Mouse (Mus musculus): ENCODE measurements around the gene Kif18b. TPM values are rescaled to one million over a fixed set of nuclear protein-coding genes. Genes with fewer than 3 reads are reported as not detected.

The Kif18b gene
- polyA plus RNA-seq, 1 experiment: 5.0 TPM

DNA sequence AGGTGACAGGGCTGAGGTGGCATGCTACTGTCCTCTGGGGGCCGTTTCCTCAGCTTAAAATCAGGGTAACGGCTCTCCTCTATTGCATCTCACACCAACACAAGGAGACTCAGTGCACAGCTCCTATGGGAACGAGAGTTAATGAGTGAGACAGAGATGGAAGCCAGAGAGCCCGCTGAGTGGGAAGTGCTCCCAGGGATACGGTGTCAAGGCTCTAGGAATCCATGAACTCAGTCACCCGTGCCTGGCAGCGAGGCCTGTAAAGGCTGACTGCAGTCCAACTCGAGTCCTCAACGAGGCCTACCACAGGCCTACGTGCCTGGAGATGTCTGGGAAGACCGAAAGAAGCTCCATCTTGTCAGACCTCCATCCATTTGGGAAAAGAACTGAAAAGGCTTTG is 66.0 kb downstream of the Kif18b start:
- H3K4me1 ChIP-seq (ENCODE audit: control insufficient read depth, insufficient read depth, insufficient read length, low read length): no peaks in the 10 kb centered on the region
- peaks cover 53% of the 10 kb centered on the region for H3K36me3 ChIP-seq (ENCODE audit: control insufficient read depth, insufficient read depth, low read length)
- H3K4me3 ChIP-seq (ENCODE audit: low read depth, low read length): no peak overlapping the region
- no peak overlapping the region for H3K27ac ChIP-seq (ENCODE audit: insufficient read depth, low read depth, low read length)
- 96% methylated on average over 11 of the region's 11 CpGs for WGBS
- TF ChIP-seq POLR2A (IDR thresholded peaks at IDR 0.05; ENCODE audit: low read depth, low read length) (no peak), CTCF (IDR thresholded peaks at IDR 0.05; ENCODE audit: extremely low read depth, insufficient read length, insufficient replicate concordance, low read depth, low read length) (no peak)
- H3K27me3 ChIP-seq (ENCODE audit: control insufficient read depth, insufficient read depth, low read length): no peaks in the 10 kb centered on the region

DNA sequence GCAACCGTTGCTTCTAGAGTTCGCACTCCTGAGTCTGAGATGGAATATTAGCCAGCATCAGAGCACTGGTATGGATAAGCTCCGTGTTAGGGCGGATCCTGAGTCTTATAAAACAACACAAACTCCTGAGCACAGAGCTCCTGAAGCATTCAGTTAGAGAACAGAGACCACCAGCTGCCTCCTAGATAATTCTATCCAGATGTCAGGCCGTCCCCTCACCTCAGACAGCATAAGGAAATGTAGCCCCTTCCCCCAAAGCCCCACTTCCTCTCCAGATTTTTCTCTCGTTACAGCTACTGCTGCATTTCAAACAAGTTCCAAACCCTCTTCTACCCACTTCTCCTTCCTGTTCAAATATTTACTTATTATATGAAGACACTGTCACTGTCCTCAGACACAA is 69.0 kb downstream of the Kif18b start:
- Histone ChIP-seq H3K27me3 (ENCODE audit: control insufficient read depth, insufficient read depth, low read length) (no peaks in the 10 kb centered on the region), H3K4me3 (ENCODE audit: low read depth, low read length) (no peak overlapping the region), H3K4me1 (ENCODE audit: control insufficient read depth, insufficient read depth, insufficient read length, low read length) (no peaks in the 10 kb centered on the region), H3K27ac (ENCODE audit: insufficient read depth, low read depth, low read length) (no peak overlapping the region), H3K36me3 (ENCODE audit: control insufficient read depth, insufficient read depth, low read length) (peaks cover 46% of the 10 kb centered on the region)
- WGBS: 92% methylated on average over 6 of the region's 6 CpGs
- TF ChIP-seq CTCF (IDR thresholded peaks at IDR 0.05; ENCODE audit: extremely low read depth, insufficient read length, insufficient replicate concordance, low read depth, low read length) (no peak), POLR2A (IDR thresholded peaks at IDR 0.05; ENCODE audit: low read depth, low read length) (no peak)

Other genes with a start within 250 kb of the Kif18b start
- gene Ccdc43, start 227.3 kb downstream of the Kif18b start, polyA plus RNA-seq (2012; rRNA removed): 1.4 and 2.5 TPM in 2 replicates
- gene Adam11, start 163.7 kb downstream of the Kif18b start, polyA plus RNA-seq (2012; rRNA removed): 3.1 TPM in 2 replicates
- 0.70 and 1.4 TPM in 2 replicates for gene Gjc1, start 105.4 kb downstream of the Kif18b start, polyA plus RNA-seq (2012; rRNA removed)
- gene Higd1b, start 89.3 kb downstream of the Kif18b start, polyA plus RNA-seq (2012; rRNA removed): 0.34 TPM in 1 of 2 replicates, not detected in the other
- gene Eftud2, start 44.1 kb downstream of the Kif18b start, polyA plus RNA-seq (2012; rRNA removed): 30.7 and 57.1 TPM in 2 replicates
- not detected in 2 replicates for gene Ccdc103, start 43.9 kb downstream of the Kif18b start, polyA plus RNA-seq (2012; rRNA removed)
- gene Fam187a, start 40.0 kb downstream of the Kif18b start, polyA plus RNA-seq (2012; rRNA removed): not detected in 2 replicates
- gene Gfap, start 24.2 kb downstream of the Kif18b start, polyA plus RNA-seq (2012; rRNA removed): 0.30 and 0.65 TPM in 2 replicates
- gene C1ql1, start 21.6 kb upstream of the Kif18b start, polyA plus RNA-seq (2012; rRNA removed): 0.29 and 0.70 TPM in 2 replicates
- gene Nmt1, start 103.1 kb upstream of the Kif18b start, polyA plus RNA-seq (2012; rRNA removed): 16.8 and 34.1 TPM in 2 replicates
- 29.3 and 57.7 TPM in 2 replicates for gene Dcakd, start 103.2 kb upstream of the Kif18b start, polyA plus RNA-seq (2012; rRNA removed)
- gene Plcd3, start 176.5 kb upstream of the Kif18b start, polyA plus RNA-seq (2012; rRNA removed): 3.1 and 4.8 TPM in 2 replicates
- gene Acbd4, start 176.6 kb upstream of the Kif18b start, polyA plus RNA-seq (2012; rRNA removed): 89.3 and 234 TPM in 2 replicates
- 4.3 and 11.4 TPM in 2 replicates for gene Hexim1, start 191.1 kb upstream of the Kif18b start, polyA plus RNA-seq (2012; rRNA removed)
- 0.86 and 2.2 TPM in 2 replicates for gene Hexim2, start 207.3 kb upstream of the Kif18b start, polyA plus RNA-seq (2012; rRNA removed)
- 7.1 and 8.4 TPM in 2 replicates for gene Fmnl1, start 246.0 kb upstream of the Kif18b start, polyA plus RNA-seq (2012; rRNA removed)